Mouse (Mus musculus): ENCODE measurements around the gene Arhgef15. TPM values are rescaled to one million over a fixed set of nuclear protein-coding genes. Genes with fewer than 3 reads are reported as not detected.

The Arhgef15 gene
- polyA plus RNA-seq, 1 experiment = 1.4 TPM

DNA sequence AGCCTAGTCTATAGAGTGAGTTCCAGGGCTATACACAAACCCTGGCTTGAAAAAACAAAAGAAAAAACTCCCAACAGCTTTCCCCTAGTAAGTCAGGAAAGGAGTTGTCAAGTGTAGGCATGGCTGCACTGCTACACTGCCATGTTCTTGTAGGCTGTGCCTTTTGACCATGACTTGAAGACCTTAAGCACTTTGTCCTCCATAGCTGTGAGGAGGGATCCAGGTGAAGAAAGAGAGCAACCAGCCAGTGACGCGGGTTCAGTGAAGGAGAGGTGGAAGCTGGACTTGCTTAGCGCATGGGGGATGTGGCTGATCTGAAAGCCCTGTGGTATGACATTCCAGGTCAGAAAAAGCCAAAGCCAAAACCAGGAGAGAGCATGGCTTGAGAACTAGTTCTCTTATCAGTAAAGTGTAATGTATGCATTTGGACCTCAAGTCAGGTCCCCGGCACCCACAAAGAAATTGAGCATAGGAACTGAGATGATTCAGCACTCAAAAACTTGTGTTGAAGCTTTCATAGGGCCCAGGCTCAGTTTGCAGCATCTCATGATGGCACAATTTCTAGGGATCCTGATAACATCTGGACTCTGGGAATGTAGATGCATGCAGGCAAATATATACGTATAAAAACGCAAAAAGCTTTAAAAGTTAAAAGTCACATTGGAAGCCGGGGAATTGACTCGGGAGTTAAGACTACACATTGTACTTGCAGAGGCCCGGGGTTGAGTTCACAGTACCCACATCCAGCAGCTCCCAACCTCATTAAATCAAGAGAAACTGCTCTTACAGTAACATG is 51.4 kb downstream of the Arhgef15 start:
- H3K4me3 ChIP-seq (ENCODE audit: insufficient read depth, low read length) = no peak overlapping the region
- peaks cover 5% of the 10 kb centered on the region for H3K4me1 ChIP-seq (ENCODE audit: control insufficient read depth, insufficient read depth, low read length)
- TF ChIP-seq POLR2A (IDR thresholded peaks at IDR 0.05; ENCODE audit: low read depth, low read length) (0 out of 2 replicates have a peak, but pooled peaks have one; percentile 10), CTCF (IDR thresholded peaks at IDR 0.05; ENCODE audit: borderline replicate concordance, insufficient read depth, low read length) (no peak)
- no peak overlapping the region for H3K27ac ChIP-seq (ENCODE audit: insufficient read depth, low read length)

DNA sequence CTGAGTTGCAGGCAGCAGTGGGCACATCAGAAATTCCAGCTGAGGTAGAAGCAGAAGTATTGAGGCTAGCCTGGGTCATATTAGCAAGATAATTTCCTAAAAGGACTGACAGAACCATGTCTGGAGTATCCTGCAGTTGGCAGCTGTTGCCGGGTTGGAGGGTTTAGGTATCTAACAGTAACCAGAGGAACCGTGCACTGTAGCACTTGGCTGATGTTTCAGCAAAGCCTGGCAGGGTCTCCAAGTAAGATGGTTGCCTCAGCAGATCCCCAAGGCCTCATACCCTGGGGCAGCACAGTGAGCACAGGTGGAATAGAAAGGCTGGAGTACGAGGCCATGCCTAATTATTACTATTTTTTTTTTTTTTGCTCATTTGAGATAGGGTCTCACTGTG is 52.1 kb downstream of the Arhgef15 start:
- TF ChIP-seq CTCF (IDR thresholded peaks at IDR 0.05; ENCODE audit: borderline replicate concordance, insufficient read depth, low read length) = no peak
- Histone ChIP-seq H3K4me1 (ENCODE audit: control insufficient read depth, insufficient read depth, low read length) (peaks cover 5% of the 10 kb centered on the region), H3K4me3 (ENCODE audit: insufficient read depth, low read length) (no peak overlapping the region), H3K27ac (ENCODE audit: insufficient read depth, low read length) (no peak overlapping the region)

DNA sequence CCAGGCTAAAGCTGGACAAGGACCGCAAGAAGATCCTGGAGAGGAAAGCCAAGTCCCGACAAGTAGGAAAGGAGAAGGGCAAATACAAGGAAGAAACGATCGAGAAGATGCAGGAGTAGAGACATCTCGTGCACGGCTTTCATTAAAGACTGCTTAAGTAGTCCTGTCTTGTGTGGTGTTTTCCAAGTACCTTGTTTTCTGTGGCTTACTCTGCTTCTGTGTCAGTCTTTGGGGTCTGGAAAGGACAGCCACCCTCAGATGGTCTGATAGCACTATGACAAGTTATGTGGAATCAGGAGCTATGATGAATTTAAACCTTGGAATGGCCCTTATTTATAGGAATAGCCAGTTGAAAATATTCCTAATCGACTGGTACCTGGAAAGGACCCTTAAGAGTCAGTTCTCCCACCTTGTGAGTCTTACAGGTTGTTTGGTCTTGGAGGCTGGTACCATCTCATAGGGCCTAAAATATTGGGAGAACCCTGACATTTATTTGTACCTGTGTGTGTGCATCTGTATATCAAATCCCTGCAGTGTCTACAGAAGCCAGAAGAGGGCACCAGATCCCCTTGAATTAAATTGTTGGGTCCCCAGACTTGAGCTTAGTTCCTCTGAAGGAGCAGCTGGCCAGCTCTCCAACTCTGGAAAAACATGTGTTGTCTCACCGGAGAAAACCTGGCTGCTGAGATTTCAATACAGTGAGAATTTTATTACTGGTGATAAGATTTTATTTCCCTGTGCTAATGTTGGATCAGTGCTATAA is 52.7 kb downstream of the Arhgef15 start:
- no peak overlapping the region for H3K27ac ChIP-seq (ENCODE audit: insufficient read depth, low read length)
- H3K4me1 ChIP-seq (ENCODE audit: control insufficient read depth, insufficient read depth, low read length) = peaks cover 5% of the 10 kb centered on the region
- no peak overlapping the region for H3K4me3 ChIP-seq (ENCODE audit: insufficient read depth, low read length)
- TF ChIP-seq POLR2A (IDR thresholded peaks at IDR 0.05; ENCODE audit: low read depth, low read length) (no peak; the same call in 1 of the 2 replicates), CTCF (IDR thresholded peaks at IDR 0.05; ENCODE audit: borderline replicate concordance, insufficient read depth, low read length) (no peak)

DNA sequence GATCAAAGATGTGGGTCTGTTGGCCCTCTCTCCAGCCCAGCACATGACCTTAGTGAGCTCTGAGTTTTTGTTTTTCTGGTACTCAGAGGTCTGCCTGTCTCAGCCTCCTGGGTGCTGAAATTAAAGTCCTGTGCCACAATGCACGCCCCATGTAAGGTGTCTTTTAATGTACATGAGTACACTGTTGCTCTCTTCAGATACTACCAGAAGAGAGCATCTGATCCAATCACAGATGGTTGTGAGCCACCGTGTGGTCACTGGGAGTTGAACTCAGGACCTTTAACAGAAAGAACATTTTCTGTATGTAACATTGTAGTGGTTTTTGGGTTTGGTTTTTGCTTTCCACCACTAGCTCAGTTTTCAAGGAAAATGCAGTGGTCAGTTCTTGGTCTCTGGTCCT is 53.5 kb downstream of the Arhgef15 start:
- TF ChIP-seq CTCF (IDR thresholded peaks at IDR 0.05; ENCODE audit: borderline replicate concordance, insufficient read depth, low read length) = no peak
- no peak for TF ChIP-seq POLR2A (IDR thresholded peaks at IDR 0.05; ENCODE audit: low read depth, low read length)
- peaks cover 5% of the 10 kb centered on the region for H3K4me1 ChIP-seq (ENCODE audit: control insufficient read depth, insufficient read depth, low read length)
- H3K4me3 ChIP-seq (ENCODE audit: insufficient read depth, low read length) = no peak overlapping the region
- no peak overlapping the region for H3K27ac ChIP-seq (ENCODE audit: insufficient read depth, low read length)

GRCm38 (mm10) chr11:68902823-68903222 is 54.5 kb downstream of the Arhgef15 start:
- Histone ChIP-seq H3K27ac (ENCODE audit: insufficient read depth, low read length) (no peak overlapping the region), H3K4me1 (ENCODE audit: control insufficient read depth, insufficient read depth, low read length) (peaks cover 5% of the 10 kb centered on the region), H3K4me3 (ENCODE audit: insufficient read depth, low read length) (peak overlapping the region; percentile 86)
- no peak for TF ChIP-seq POLR2A (IDR thresholded peaks at IDR 0.05; ENCODE audit: low read depth, low read length)

- Histone ChIP-seq H3K27ac (ENCODE audit: insufficient read depth, low read length) (peak overlapping the region; percentile 34), H3K4me3 (ENCODE audit: insufficient read depth, low read length) (peak overlapping the region; percentile 86), H3K4me1 (ENCODE audit: control insufficient read depth, insufficient read depth, low read length) (peaks cover 5% of the 10 kb centered on the region)
- TF ChIP-seq POLR2A (IDR thresholded peaks at IDR 0.05; ENCODE audit: low read depth, low read length) (no peak), CTCF (IDR thresholded peaks at IDR 0.05; ENCODE audit: borderline replicate concordance, insufficient read depth, low read length) (no peak)
Observed at GRCm38 (mm10) chr11:68902367-68902766, 54.9 kb downstream of the Arhgef15 start.

DNA sequence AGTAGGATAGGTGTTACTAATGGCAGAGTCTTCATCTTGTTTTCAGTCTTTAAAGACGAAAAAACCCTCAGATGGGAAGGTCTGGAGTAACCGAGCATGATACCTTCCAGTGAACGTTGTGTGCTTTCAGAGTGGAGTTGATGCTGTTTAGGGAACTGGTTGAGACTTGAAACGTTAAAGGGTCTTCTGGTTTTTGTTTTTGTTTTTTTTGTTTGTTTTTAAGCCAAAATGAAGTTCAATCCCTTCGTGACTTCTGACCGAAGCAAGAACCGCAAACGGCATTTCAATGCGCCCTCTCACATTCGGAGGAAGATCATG is 55.3 kb downstream of the Arhgef15 start:
- H3K4me1 ChIP-seq (ENCODE audit: control insufficient read depth, insufficient read depth, low read length) = peaks cover 5% of the 10 kb centered on the region
- TF ChIP-seq POLR2A (IDR thresholded peaks at IDR 0.05; ENCODE audit: low read depth, low read length) (no peak), CTCF (IDR thresholded peaks at IDR 0.05; ENCODE audit: borderline replicate concordance, insufficient read depth, low read length) (no peak)
- peak overlapping the region; percentile 86 for H3K4me3 ChIP-seq (ENCODE audit: insufficient read depth, low read length)
- H3K27ac ChIP-seq (ENCODE audit: insufficient read depth, low read length) = peak overlapping the region; percentile 70; the same call in 1 of the 2 replicates

GRCm38 (mm10) chr11:68901351-68902046 is 55.8 kb downstream of the Arhgef15 start, which contains the start of gene Rpl26:
Gene Rpl26 (plus strand): TSS chr11:68901583.
- Histone ChIP-seq H3K4me1 (ENCODE audit: control insufficient read depth, insufficient read depth, low read length) (peaks cover 3% of the 10 kb centered on the region), H3K27ac (ENCODE audit: insufficient read depth, low read length) (peak within 1 kb of the TSS; percentile 70), H3K4me3 (ENCODE audit: insufficient read depth, low read length) (peak within 1 kb of the TSS; percentile 86)
- TF ChIP-seq POLR2A (IDR thresholded peaks at IDR 0.05; ENCODE audit: low read depth, low read length) = peak; percentile 95
- TF ChIP-seq CTCF (IDR thresholded peaks at IDR 0.05; ENCODE audit: borderline replicate concordance, insufficient read depth, low read length) = peak; percentile 57; the same call in 1 of the 2 replicates

GRCm38 (mm10) chr11:68900519-68901350 is 56.5 kb downstream of the Arhgef15 start:
- Histone ChIP-seq H3K27ac (ENCODE audit: insufficient read depth, low read length) (no peak overlapping the region), H3K4me3 (ENCODE audit: insufficient read depth, low read length) (peak overlapping the region; percentile 29), H3K4me1 (ENCODE audit: control insufficient read depth, insufficient read depth, low read length) (peaks cover 2% of the 10 kb centered on the region)
- no peak; the same call in 1 of the 2 replicates for TF ChIP-seq POLR2A (IDR thresholded peaks at IDR 0.05; ENCODE audit: low read depth, low read length)
- TF ChIP-seq CTCF (IDR thresholded peaks at IDR 0.05; ENCODE audit: borderline replicate concordance, insufficient read depth, low read length) = no peak

All from embryonic fibroblast, embryonic 13.5 days (primary cell).